Mouse (Mus musculus): Measurements from ENCODE around the gene Otulinl.

DNA sequence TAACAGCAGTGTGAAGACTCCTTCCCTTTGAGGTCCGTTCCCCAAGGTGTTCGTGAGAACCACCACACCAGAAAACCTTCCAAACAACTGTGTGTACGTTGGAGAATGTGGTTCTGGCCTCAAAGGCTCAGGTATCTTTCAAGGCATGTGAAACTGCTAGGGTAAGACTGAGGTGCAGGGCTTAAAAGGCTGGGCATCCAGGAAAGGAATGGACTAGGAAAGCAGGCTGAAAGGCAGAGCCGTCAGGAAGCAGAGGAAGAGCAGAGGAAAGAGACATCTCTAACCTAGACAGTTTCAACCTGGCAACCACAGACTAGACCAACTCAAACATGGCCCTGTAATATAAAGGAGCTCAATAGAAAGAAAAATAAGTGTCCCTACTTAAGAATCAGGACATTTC is 52.3 kb downstream of the Otulinl start:
- TF ChIP-seq CTCF (IDR thresholded peaks at IDR 0.05; ENCODE audit: extremely low read depth, insufficient read depth, low read length) (no peak), POLR2A (IDR thresholded peaks at IDR 0.05; ENCODE audit: extremely low read depth, insufficient read depth, low read length) (no peak)
